Mouse (Mus musculus) left cerebral cortex, postnatal 10 days (tissue): ENCODE results near the gene Arhgef3. TPM values are rescaled to one million over a fixed set of nuclear protein-coding genes. Genes with fewer than 3 reads are reported as not detected.
"Not testable (repeated sequence)": the region's sequence is repeated elsewhere in the genome, so short reads cannot be mapped to it uniquely, and the experiment has no call there.

Experiments
- DNase-seq, 2 experiments: peaks; one replicate each; pipeline ENCODE4 v3.0.0; 2021 to 2022; ENCODE audit warnings: low spot score in 2 of 2, mixed read lengths in 1 of 2; ENCODE audit errors: extremely low spot score in 1 of 2
- intact Hi-C: fragments of 180-260 bp; cut with DNase I; formaldehyde crosslinking; loops from one replicate; pipeline ENCODE4 v1.15.1; 2025
- total RNA-seq, 2 experiments: library from RNA; stranded (reverse); gene quantifications; 2 replicates each; pipeline ENCODE4 v1.2.3; 2021

Gene Arhgef3
- total RNA-seq, 2 experiments from 2014 or later = 37.4 to 41.2 TPM

GRCm38 (mm10) chr14:27182059-27182458 is 67.4 kb downstream of the Arhgef3 start:
- intact Hi-C loops = loop anchor here (5.0 kb wide), 1 partner anchor 70 kb away; the partner anchor contains the start of gene Arhgef3
- peak in 1 of 2 experiments; percentile 69 for DNase-seq

- intact Hi-C loops = loop anchor here (5.0 kb wide), 1 partner anchor 71 kb away; the partner anchor contains the start of gene Arhgef3
- no peak for DNase-seq
Observed at GRCm38 (mm10) chr14:27182646-27183438, 68.1 kb downstream of the Arhgef3 start.

GRCm38 (mm10) chr14:27183501-27184230 is 69.0 kb downstream of the Arhgef3 start:
- intact Hi-C loops = loop anchor here (5.0 kb wide), 1 partner anchor 71 kb away; the partner anchor contains the start of gene Arhgef3
- peak; percentile 58 to 70 for DNase-seq

GRCm38 (mm10) chr14:27185902-27186301 is 71.2 kb downstream of the Arhgef3 start:
- no peak for DNase-seq
- intact Hi-C loops = loop anchor here (2.0 to 5.0 kb wide), 2 partner anchors 151 to 229 kb away; no protein-coding TSS in a partner anchor

GRCm38 (mm10) chr14:27186596-27186995 is 71.9 kb downstream of the Arhgef3 start:
- no peak for DNase-seq
- intact Hi-C loops = loop anchor here (2.0 to 5.0 kb wide), 2 partner anchors 151 to 228 kb away; no protein-coding TSS in a partner anchor

GRCm38 (mm10) chr14:27187025-27187424 is 72.3 kb downstream of the Arhgef3 start:
- intact Hi-C loops = loop anchor here (2.0 to 5.0 kb wide), 2 partner anchors 150 to 228 kb away; no protein-coding TSS in a partner anchor
- DNase-seq = peak; percentile 75 to 84

- no peak for DNase-seq
- intact Hi-C loops = loop anchor here (2.0 to 5.0 kb wide), 2 partner anchors 149 to 227 kb away; no protein-coding TSS in a partner anchor
Observed at GRCm38 (mm10) chr14:27187885-27188284, 73.2 kb downstream of the Arhgef3 start.

- peak in 1 of 2 experiments; percentile 40 for DNase-seq
- intact Hi-C loops = no loop called here
Observed at GRCm38 (mm10) chr14:27192450-27192849, 77.8 kb downstream of the Arhgef3 start.

GRCm38 (mm10) chr14:27196980-27197379 is 82.3 kb downstream of the Arhgef3 start:
- intact Hi-C loops = no loop called here
- DNase-seq = no peak

GRCm38 (mm10) chr14:27198490-27199089 is 83.9 kb downstream of the Arhgef3 start:
- no peak for DNase-seq
- intact Hi-C loops = loop anchor here (2.0 kb wide), 1 partner anchor 62 kb away; no protein-coding TSS in a partner anchor

GRCm38 (mm10) chr14:27199119-27199518 is 84.4 kb downstream of the Arhgef3 start:
- intact Hi-C loops = loop anchor here (2.0 kb wide), 1 partner anchor 62 kb away; no protein-coding TSS in a partner anchor
- no peak for DNase-seq

- DNase-seq = no peak
- intact Hi-C loops = loop anchor here (2.0 to 5.0 kb wide), 2 partner anchors 52 to 61 kb away; no protein-coding TSS in a partner anchor
Observed at GRCm38 (mm10) chr14:27199870-27200269, 85.2 kb downstream of the Arhgef3 start.

- intact Hi-C loops = loop anchor here (5.0 kb wide), 1 partner anchor 51 kb away; no protein-coding TSS in a partner anchor
Observed at GRCm38 (mm10) chr14:27200743-27201576, 86.3 kb downstream of the Arhgef3 start.

GRCm38 (mm10) chr14:27201824-27202223 is 87.1 kb downstream of the Arhgef3 start:
- intact Hi-C loops = loop anchor here (5.0 kb wide), 1 partner anchor 50 kb away; no protein-coding TSS in a partner anchor
- no peak for DNase-seq

More at GRCm38 (mm10) chr14:27200743-27201576, 86.3 kb downstream of the Arhgef3 start:
- no peak for DNase-seq

GRCm38 (mm10) chr14:27204704-27205103 is 90.0 kb downstream of the Arhgef3 start:
- DNase-seq = no peak
- intact Hi-C loops = loop anchor here (5.0 kb wide), 1 partner anchor 48 kb away; no protein-coding TSS in a partner anchor

GRCm38 (mm10) chr14:27206443-27206842 is 91.7 kb downstream of the Arhgef3 start:
- intact Hi-C loops = no loop called here
- no peak for DNase-seq

- intact Hi-C loops = no loop called here
- DNase-seq = no peak
Observed at GRCm38 (mm10) chr14:27209542-27209941, 94.8 kb downstream of the Arhgef3 start.

GRCm38 (mm10) chr14:27210801-27211200 is 96.1 kb downstream of the Arhgef3 start:
- DNase-seq, intact Hi-C loops: not testable (repeated sequence)
